Mouse (Mus musculus) bone marrow macrophage, adult 2 months (primary cell): Measurements from ENCODE around the gene Pcx.

Source experiments
- CTCF ChIP-seq: IDR thresholded peaks from 2 replicates; pipeline ENCODE4 v1.5.1; 2012; ENCODE audit warnings: low read depth, mild to moderate bottlenecking, low read length, moderate library complexity
- POLR2A ChIP-seq: IDR thresholded peaks from 2 replicates; pipeline ENCODE4 v1.6.1; 2012; ENCODE audit warnings: mild to moderate bottlenecking, low read depth, low read length, borderline replicate concordance

DNA sequence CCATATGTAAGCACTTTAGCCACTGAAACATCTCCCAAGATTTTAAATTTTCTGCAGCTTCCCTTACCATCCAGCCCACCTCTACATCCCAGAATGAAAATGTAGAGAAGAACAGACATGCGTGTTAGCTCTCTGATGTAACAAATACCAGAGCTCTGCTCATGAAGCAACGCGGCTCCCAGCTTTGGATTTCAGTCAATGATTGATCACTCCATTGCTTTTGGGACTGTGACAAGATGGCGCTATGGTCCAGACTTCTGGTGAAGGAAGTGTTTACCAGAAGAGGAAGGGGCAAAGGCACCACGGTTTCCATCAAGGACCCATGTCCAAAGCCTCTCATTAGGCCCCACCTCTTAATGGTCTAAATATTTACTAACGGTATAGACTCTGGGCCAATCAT lies 35.6 kb downstream of the Pcx start:
- no peak for TF ChIP-seq POLR2A
- no peak for TF ChIP-seq CTCF
